Mouse (Mus musculus): ENCODE measurements at regions not wholly inside any gene's neighbourhood (a gene's known extent, or its start where the extent isn't known, plus 50 kb on each side); places are given as distances from the start of the nearest gene placed in this dataset.

DNA sequence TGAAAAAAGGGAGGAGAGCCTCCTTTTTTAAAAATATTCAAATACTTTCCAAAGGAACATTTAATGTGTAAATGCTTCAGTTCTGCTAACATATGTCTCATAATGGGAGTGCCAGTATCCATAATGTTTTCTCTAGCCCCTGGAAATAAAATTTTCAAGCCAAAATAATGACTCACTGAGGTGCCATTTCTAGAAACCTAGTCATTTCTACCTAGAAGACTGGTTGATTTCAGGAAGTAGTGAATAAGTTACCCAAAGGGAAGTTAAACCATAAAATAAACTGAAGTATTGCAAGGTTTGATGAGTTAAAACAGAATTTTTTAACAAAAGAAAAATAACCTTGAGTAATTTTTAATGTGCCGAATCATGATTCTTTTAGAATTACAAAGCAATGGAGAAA is 85.8 kb upstream of the Hapln1 start:
- no peak overlapping the region for H3K27ac ChIP-seq (ENCODE audit: low read depth, low read length)
- H3K9me3 ChIP-seq (replicated peaks; ENCODE audit: control insufficient read depth, low read length): no peaks in the 10 kb centered on the region
- H3K4me3 ChIP-seq (ENCODE audit: low read depth, low read length): no peak overlapping the region
- H3K4me1 ChIP-seq (ENCODE audit: control insufficient read depth, insufficient read depth, low read length): no peaks in the 10 kb centered on the region
- H3K4me2 ChIP-seq: no peak overlapping the region
- WGBS (ENCODE audit: insufficient replicate concordance): 87% methylated on average over 1 of the region's 1 CpGs
- H3K9ac ChIP-seq (ENCODE audit: low read depth, low read length): no peak overlapping the region
- no peaks in the 10 kb centered on the region for H3K36me3 ChIP-seq (ENCODE audit: control insufficient read depth, insufficient read depth, low read length)
- no peak for ATAC-seq (replicated peaks; ENCODE audit: insufficient number of reproducible peaks, low FRiP score, low TSS enrichment)
- H3K27me3 ChIP-seq (ENCODE audit: control insufficient read depth, insufficient read depth, low read length): no peaks in the 10 kb centered on the region

DNA sequence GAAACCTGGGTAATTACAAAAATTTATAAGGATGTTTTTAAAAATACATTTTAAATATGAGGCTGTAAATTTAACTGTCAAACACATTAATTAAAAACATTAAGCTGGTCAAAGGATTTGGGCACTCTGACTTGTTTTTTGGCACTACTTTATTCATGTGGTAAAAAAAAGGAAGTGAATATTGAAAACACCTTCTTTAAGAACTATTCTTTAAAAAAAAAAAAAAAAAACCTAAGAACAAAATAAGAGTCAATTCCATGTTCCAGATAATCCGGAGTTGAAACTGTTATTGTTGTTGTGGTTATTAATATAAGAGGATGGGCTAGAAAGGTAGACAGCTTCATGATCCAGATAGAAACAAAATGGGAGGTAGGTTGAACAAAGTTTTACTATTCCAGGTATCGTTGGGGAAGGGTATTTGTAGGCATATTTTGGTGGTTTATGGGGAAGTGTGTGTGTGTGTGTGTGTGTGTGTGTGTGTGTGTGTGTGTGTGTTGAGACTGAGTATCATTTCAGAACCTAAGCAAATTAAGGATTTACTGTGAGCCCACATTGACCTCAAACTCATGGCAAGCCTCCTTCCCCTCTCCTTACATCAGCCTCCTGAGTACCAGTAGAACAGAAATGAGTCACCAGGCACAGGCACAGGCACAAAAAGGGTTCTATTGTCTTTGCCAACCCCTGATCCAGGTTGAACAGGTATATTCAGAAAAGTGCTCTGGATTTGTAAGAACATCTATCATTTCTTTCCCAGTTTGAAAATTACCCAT is 85.2 kb upstream of the Hapln1 start:
- Histone ChIP-seq H3K4me1 (ENCODE audit: control insufficient read depth, insufficient read depth, low read length) (no peaks in the 10 kb centered on the region), H3K27ac (ENCODE audit: low read depth, low read length) (no peak overlapping the region), H3K36me3 (ENCODE audit: control insufficient read depth, insufficient read depth, low read length) (no peaks in the 10 kb centered on the region), H3K9me3 (replicated peaks; ENCODE audit: control insufficient read depth, low read length) (no peaks in the 10 kb centered on the region), H3K27me3 (ENCODE audit: control insufficient read depth, insufficient read depth, low read length) (no peaks in the 10 kb centered on the region), H3K4me3 (ENCODE audit: low read depth, low read length) (no peak overlapping the region), H3K4me2 (no peak overlapping the region), H3K9ac (ENCODE audit: low read depth, low read length) (no peak overlapping the region)
- 75% methylated on average over 2 of the region's 2 CpGs for WGBS (ENCODE audit: insufficient replicate concordance)
- no peak for ATAC-seq (replicated peaks; ENCODE audit: insufficient number of reproducible peaks, low FRiP score, low TSS enrichment)

DNA sequence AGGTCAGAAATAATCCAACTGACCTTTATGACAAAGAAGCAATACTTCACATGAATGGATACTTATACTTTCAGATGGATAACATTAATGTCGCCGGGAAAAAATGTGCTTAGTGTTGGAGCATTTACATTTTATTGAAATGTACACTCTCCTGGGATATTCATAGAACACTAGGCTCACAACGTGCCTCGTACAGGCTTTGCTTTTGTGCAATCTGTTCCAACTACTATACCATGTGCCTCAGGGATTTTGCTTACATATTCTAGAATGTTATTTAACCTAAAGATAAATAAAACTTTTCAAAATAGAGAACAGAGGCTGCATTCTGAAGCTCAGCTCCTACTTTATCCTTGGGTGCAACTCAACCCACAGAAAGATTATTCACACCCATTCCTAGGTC is 75.8 kb upstream of the Hapln1 start:
- no peaks in the 10 kb centered on the region for H3K27me3 ChIP-seq (ENCODE audit: control insufficient read depth, insufficient read depth, low read length)
- no peak for ATAC-seq (replicated peaks; ENCODE audit: insufficient number of reproducible peaks, low FRiP score, low TSS enrichment)

More for the DNA sequence above, 75.8 kb upstream of the Hapln1 start:
- H3K9me3 ChIP-seq (replicated peaks; ENCODE audit: control insufficient read depth, low read length): no peaks in the 10 kb centered on the region
- H3K36me3 ChIP-seq (ENCODE audit: control insufficient read depth, insufficient read depth, low read length): no peaks in the 10 kb centered on the region
- no peak overlapping the region for H3K4me3 ChIP-seq (ENCODE audit: low read depth, low read length)
- no peak overlapping the region for H3K27ac ChIP-seq (ENCODE audit: low read depth, low read length)
- H3K4me2 ChIP-seq: no peak overlapping the region
- H3K4me1 ChIP-seq (ENCODE audit: control insufficient read depth, insufficient read depth, low read length): no peaks in the 10 kb centered on the region
- 84% methylated on average over 4 of the region's 4 CpGs for WGBS (ENCODE audit: insufficient replicate concordance)
- no peak overlapping the region for H3K9ac ChIP-seq (ENCODE audit: low read depth, low read length)
